Mouse (Mus musculus): ENCODE measurements at regions not wholly inside any gene's neighbourhood (a gene's known extent, or its start where the extent isn't known, plus 50 kb on each side); places are given as distances from the start of the nearest gene placed in this dataset.

GRCm38 (mm10) chr3:138624128-138624527, 98.1 kb downstream of the Eif4e start:
- no peaks in the 10 kb centered on the region for H3K4me1 ChIP-seq (ENCODE audit: control insufficient read depth in 1 of 2, insufficient read depth in 2 of 2, low read length in 2 of 2)
- no peaks in the 10 kb centered on the region for H3K36me3 ChIP-seq (ENCODE audit: control insufficient read depth in 1 of 2, insufficient read depth in 2 of 2, low read length in 2 of 2)
- H3K4me3 ChIP-seq (ENCODE audit: control insufficient read depth in 1 of 2, insufficient read depth in 1 of 2, low read depth in 2 of 2, low read length in 2 of 2): no peak overlapping the region
- H3K27ac ChIP-seq (ENCODE audit: control insufficient read depth, low read depth, low read length): no peak overlapping the region
- no peaks in the 10 kb centered on the region for H3K9me3 ChIP-seq (replicated peaks; ENCODE audit: insufficient read depth, low read length)
- H3K9ac ChIP-seq (ENCODE audit: control insufficient read depth, low read depth, low read length, poor library complexity, severe bottlenecking): no peak overlapping the region
- H3K79me2 ChIP-seq (ENCODE audit: control insufficient read depth, insufficient read depth, low read length, poor library complexity): no peaks in the 10 kb centered on the region
- TF ChIP-seq USF1 (IDR thresholded peaks at IDR 0.05; ENCODE audit: low read depth, low read length) (no peak), POLR2AphosphoS5 (IDR thresholded peaks at IDR 0.05; ENCODE audit: borderline replicate concordance, low read depth, low read length) (no peak), MAX (IDR thresholded peaks at IDR 0.05; ENCODE audit: low read length) (no peak), E2F4 (IDR thresholded peaks at IDR 0.05; ENCODE audit: borderline replicate concordance, low read depth, low read length) (no peak), RCOR1 (IDR thresholded peaks at IDR 0.05; ENCODE audit: low read depth, low read length) (no peak), ZNF384 (IDR thresholded peaks at IDR 0.05; ENCODE audit: low read depth, low read length) (no peak), GABPA (IDR thresholded peaks at IDR 0.05; ENCODE audit: low read depth, low read length) (no peak), GATA1 (IDR thresholded peaks at IDR 0.05; ENCODE audit: low read depth, low read length) (no peak), USF2 (IDR thresholded peaks at IDR 0.05; ENCODE audit: borderline replicate concordance in 1 of 2, insufficient read depth in 1 of 2, low read depth in 1 of 2, low read length in 2 of 2) (no peak), MAFK (IDR thresholded peaks at IDR 0.05; ENCODE audit: borderline replicate concordance, low read depth, low read length) (no peak), CHD2 (IDR thresholded peaks at IDR 0.05; ENCODE audit: low read length) (no peak), KAT2A (conservative IDR thresholded peaks at IDR 0.05; ENCODE audit: low read depth, low read length) (no peak), CTCF (IDR thresholded peaks at IDR 0.05 in 2 of 3, conservative IDR thresholded peaks at IDR 0.05 in 1 of 3; ENCODE audit: control insufficient read depth in 1 of 3, insufficient read depth in 1 of 3, low read depth in 2 of 3, low read length in 3 of 3, poor library complexity in 1 of 3, severe bottlenecking in 1 of 3) (no peak), MXI1 (IDR thresholded peaks at IDR 0.05; ENCODE audit: low read depth, low read length) (no peak), NRF1 (IDR thresholded peaks at IDR 0.05; ENCODE audit: insufficient read depth, low read depth, low read length, poor library complexity, severe bottlenecking) (no peak)
- H3K27me3 ChIP-seq (ENCODE audit: control insufficient read depth in 1 of 2, insufficient read depth in 2 of 2, low read length in 2 of 2): 0 out of 4 replicates have a peak, but pooled peaks cover 0 to 1% of the 10 kb centered on the region in 2 experiments
- no peak for DNase-seq (ENCODE audit: low read depth, low spot score)

GRCm38 (mm10) chr3:138626230-138626629, 100.3 kb downstream of the Eif4e start:
- no peak for DNase-seq (ENCODE audit: low read depth, low spot score)
- Histone ChIP-seq H3K79me2 (ENCODE audit: control insufficient read depth, insufficient read depth, low read length, poor library complexity) (no peaks in the 10 kb centered on the region), H3K27me3 (ENCODE audit: control insufficient read depth in 1 of 2, insufficient read depth in 2 of 2, low read length in 2 of 2) (0 out of 4 replicates have a peak, but pooled peaks cover 0 to 1% of the 10 kb centered on the region in 2 experiments), H3K36me3 (ENCODE audit: control insufficient read depth in 1 of 2, insufficient read depth in 2 of 2, low read length in 2 of 2) (no peaks in the 10 kb centered on the region), H3K9me3 (replicated peaks; ENCODE audit: insufficient read depth, low read length) (no peaks in the 10 kb centered on the region), H3K27ac (ENCODE audit: control insufficient read depth, low read depth, low read length) (no peak overlapping the region), H3K4me3 (ENCODE audit: control insufficient read depth in 1 of 2, insufficient read depth in 1 of 2, low read depth in 2 of 2, low read length in 2 of 2) (no peak overlapping the region), H3K9ac (ENCODE audit: control insufficient read depth, low read depth, low read length, poor library complexity, severe bottlenecking) (no peak overlapping the region), H3K4me1 (ENCODE audit: control insufficient read depth in 1 of 2, insufficient read depth in 2 of 2, low read length in 2 of 2) (no peaks in the 10 kb centered on the region)
- TF ChIP-seq TAL1 (IDR thresholded peaks at IDR 0.05; ENCODE audit: low read length) (no peak), MYB (IDR thresholded peaks at IDR 0.05; ENCODE audit: low read depth, low read length) (no peak), USF2 (IDR thresholded peaks at IDR 0.05; ENCODE audit: borderline replicate concordance in 1 of 2, insufficient read depth in 1 of 2, low read depth in 1 of 2, low read length in 2 of 2) (no peak), POLR2AphosphoS2 (IDR thresholded peaks at IDR 0.05; ENCODE audit: low read length) (no peak), TCF12 (IDR thresholded peaks at IDR 0.05; ENCODE audit: low read depth, low read length) (no peak), SIN3A (IDR thresholded peaks at IDR 0.05; ENCODE audit: low read length) (no peak), TBP (IDR thresholded peaks at IDR 0.05; ENCODE audit: low read depth, low read length) (no peak), GABPA (IDR thresholded peaks at IDR 0.05; ENCODE audit: low read depth, low read length) (no peak), MAFK (IDR thresholded peaks at IDR 0.05; ENCODE audit: borderline replicate concordance, low read depth, low read length) (no peak), POLR2AphosphoS5 (IDR thresholded peaks at IDR 0.05; ENCODE audit: borderline replicate concordance, low read depth, low read length) (no peak)
